Mouse (Mus musculus): ENCODE measurements at regions not wholly inside any gene's neighbourhood (a gene's known extent, or its start where the extent isn't known, plus 50 kb on each side); places are given as distances from the start of the nearest gene placed in this dataset.

- no peak for DNase-seq (ENCODE audit: low read depth in 1 of 2, low spot score in 2 of 2)
These were observed 100.6 kb upstream of the Fut8 start for GRCm38 (mm10) chr12:77137291-77137830.

DNA sequence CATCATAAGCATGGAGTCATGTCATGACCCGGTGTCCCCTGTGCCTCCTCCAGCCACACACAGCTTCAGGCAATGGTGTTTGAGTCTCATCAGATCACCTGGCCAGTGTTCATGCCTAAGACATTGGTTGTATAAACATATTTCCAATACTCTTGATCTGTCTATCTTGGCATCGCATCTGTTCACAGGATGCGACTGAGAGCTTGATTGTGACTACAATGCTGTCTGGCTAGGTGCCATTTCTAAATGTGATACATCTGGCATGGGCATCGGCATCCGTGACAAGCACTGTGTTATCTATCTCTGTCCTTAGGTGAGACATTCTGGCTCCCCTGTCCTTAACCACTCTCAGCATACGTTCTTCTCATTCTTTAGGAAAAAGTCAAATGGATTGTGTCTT is 102.3 kb upstream of the Fut8 start:
- DNase-seq (ENCODE audit: low read depth in 1 of 2, low spot score in 2 of 2): no peak

- no peak for DNase-seq (ENCODE audit: low read depth in 1 of 2, low spot score in 2 of 2)
These were observed 102.9 kb upstream of the Fut8 start for GRCm38 (mm10) chr12:77135067-77135466.

GRCm38 (mm10) chr12:77134306-77135010 is 103.5 kb upstream of the Fut8 start:
- DNase-seq (ENCODE audit: low read depth in 1 of 2, low spot score in 2 of 2): no peak

DNA sequence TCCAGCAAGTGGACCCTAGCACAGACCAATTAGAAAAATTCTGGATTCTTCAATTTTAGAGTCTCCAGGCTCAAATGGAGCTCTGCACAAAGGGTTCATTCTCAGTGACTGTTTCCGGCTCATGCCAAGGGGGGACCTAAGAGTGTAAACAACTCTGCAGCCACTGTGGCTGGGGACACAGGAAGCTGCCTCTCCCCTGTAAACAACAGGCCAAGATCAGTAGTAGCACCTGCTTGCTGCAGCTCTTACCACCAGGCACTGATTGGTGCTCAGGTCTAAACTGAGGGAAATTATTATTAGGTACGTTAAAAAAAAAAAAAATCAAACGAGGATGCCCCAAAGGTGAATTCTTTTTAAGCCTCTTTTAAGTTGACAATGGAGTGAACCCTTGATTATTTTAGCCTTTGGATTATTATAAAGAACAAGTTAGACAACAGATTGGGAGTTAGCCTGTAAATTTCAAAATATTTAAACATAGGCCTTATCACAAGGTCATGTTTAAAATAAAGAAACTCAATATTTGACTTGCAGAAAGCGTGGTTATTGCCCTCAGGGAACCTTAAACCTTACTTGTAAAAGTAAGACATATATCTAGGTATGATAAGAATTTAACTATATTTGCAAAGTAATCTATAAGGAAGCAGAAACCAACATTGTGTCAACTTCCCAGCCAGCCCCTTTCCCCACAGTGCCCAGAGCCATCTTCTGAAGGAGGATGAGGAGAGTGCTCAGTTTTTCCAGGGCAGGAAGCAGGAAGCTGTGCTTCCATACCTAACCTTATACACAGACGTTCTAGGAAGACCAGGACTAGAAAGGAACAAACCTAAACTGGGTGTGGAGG is 104.2 kb upstream of the Fut8 start:
- no peak for DNase-seq (ENCODE audit: low read depth in 1 of 2, low spot score in 2 of 2)

DNA sequence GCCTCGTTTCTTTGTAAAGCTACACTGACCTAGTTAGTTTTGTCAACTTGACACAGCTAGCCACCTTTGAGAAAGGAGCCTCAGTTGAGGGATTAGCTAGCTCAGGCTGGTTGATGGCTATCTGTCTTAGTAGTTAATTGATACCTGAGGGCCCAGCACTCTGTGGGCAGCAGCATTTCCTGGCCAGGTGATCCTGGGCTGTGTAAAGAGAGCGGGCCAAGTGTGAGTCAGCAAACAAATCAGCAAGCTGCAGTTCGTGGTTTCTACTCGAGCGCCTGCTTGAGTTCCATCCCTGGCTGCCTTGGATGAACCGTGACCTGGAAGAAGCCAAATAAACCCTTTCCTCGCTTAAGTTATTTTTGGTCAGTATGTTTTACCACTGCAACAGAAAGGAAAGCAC is 106.6 kb upstream of the Fut8 start:
- no peak for DNase-seq (ENCODE audit: low read depth in 1 of 2, low spot score in 2 of 2)

- no peak for DNase-seq (ENCODE audit: low read depth in 1 of 2, low spot score in 2 of 2)
These were observed 107.4 kb upstream of the Fut8 start for GRCm38 (mm10) chr12:77130526-77130925.

- no peak for DNase-seq (ENCODE audit: low read depth in 1 of 2, low spot score in 2 of 2)
These were observed 113.7 kb upstream of the Fut8 start for GRCm38 (mm10) chr12:77124267-77124666.

DNA sequence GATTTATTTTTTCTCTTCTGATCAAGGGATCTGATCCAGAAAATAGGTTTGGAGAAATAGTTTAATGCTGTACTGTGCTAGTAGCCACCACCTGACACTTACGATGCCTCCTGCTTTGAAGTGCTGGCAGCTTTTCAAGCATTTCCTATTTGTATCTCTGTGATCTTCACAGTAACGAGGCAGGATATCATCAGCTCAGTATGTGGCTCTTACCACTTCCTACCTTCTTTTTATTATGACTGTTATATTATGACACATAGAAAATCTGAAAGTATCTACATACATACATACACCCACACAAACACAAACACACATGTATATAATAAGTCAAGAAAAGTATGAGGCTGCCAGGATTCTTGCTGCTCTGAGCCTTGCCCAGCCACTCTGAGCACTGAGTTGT is 124.4 kb upstream of the Fut8 start:
- no peak for DNase-seq (ENCODE audit: low read depth in 1 of 2, low spot score in 2 of 2)

GRCm38 (mm10) chr12:77112133-77112532 is 125.8 kb upstream of the Fut8 start:
- DNase-seq (ENCODE audit: low read depth in 1 of 2, low spot score in 2 of 2): no peak

GRCm38 (mm10) chr12:77107251-77107650 is 130.7 kb upstream of the Fut8 start:
- no peak for DNase-seq (ENCODE audit: low read depth in 1 of 2, low spot score in 2 of 2)

GRCm38 (mm10) chr12:77105887-77106600 is 131.9 kb upstream of the Fut8 start:
- DNase-seq (ENCODE audit: low read depth in 1 of 2, low spot score in 2 of 2): no peak

GRCm38 (mm10) chr12:77100482-77100881 is 137.4 kb upstream of the Fut8 start:
- DNase-seq (ENCODE audit: low read depth in 1 of 2, low spot score in 2 of 2): no peak

DNA sequence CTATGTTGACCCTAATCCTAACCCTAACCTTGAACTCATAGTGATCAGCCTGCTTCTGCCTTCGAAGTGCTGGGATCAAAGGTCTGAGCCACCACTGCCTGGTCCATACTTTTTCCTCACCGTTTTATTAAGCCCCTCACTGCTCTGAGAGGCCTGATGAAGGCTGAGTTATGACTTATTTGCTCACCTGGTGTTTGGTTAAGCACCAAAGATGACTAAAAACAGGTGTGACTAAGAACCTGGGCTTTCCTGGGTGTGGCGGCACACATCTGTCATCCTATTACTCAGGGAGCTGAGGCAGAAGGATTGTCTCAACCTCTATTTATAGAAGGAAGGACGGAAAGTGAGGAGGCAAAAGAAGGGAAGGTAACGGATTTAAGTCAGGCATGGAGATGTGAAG is 137.5 kb upstream of the Max start:
- no peak for DNase-seq (ENCODE audit: low read depth in 1 of 2, low spot score in 2 of 2)

- DNase-seq (ENCODE audit: low read depth in 1 of 2, low spot score in 2 of 2): no peak
These were observed 136.8 kb upstream of the Max start for GRCm38 (mm10) chr12:77098821-77099220.

DNA sequence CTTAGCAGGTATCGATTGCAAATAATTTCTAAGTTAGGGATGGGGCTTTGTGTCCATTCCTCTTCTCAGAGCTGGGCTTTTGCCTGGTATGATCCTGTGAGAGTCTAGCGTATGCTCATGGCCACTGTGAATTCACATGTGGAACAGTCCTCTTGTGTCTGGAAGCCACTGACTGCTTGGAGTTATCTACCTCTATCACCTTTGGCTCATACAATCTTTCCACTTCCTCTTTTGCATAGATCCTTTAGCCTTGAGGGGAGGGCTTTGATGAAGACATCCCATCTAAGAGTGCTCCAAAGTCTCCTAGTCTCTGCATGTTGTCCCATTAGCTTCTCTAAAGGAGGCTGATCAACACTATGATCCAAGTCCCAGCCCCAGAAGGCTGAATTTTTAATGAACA is 135.8 kb upstream of the Max start:
- DNase-seq (ENCODE audit: low read depth in 1 of 2, low spot score in 2 of 2): no peak

GRCm38 (mm10) chr12:77096461-77096860 is 134.5 kb upstream of the Max start:
- no peak for DNase-seq (ENCODE audit: low read depth in 1 of 2, low spot score in 2 of 2)

- DNase-seq (ENCODE audit: low read depth in 1 of 2, low spot score in 2 of 2): no peak
These were observed 133.3 kb upstream of the Max start for GRCm38 (mm10) chr12:77094999-77095915.

GRCm38 (mm10) chr12:77094168-77094567 is 132.2 kb upstream of the Max start:
- no peak for DNase-seq (ENCODE audit: low read depth in 1 of 2, low spot score in 2 of 2)

GRCm38 (mm10) chr12:77092741-77093140 is 130.7 kb upstream of the Max start:
- DNase-seq (ENCODE audit: low read depth in 1 of 2, low spot score in 2 of 2): no peak

GRCm38 (mm10) chr12:77092143-77092542 is 130.1 kb upstream of the Max start:
- no peak for DNase-seq (ENCODE audit: low read depth in 1 of 2, low spot score in 2 of 2)
